Mouse (Mus musculus): Measurements from ENCODE around the gene Ugt1a7c. TPM values are rescaled to one million over a fixed set of nuclear protein-coding genes. Genes with fewer than 3 reads are reported as not detected.

Gene Ugt1a7c
- polyA plus RNA-seq, 1 experiment from 2014 or later: 1.0 TPM

- WGBS: 83% methylated on average over 1 of the region's 1 CpGs
Observed at GRCm38 (mm10) chr1:88213061-88213460, 118.2 kb downstream of the Ugt1a7c start.

GRCm38 (mm10) chr1:88213766-88214461 lies 119.1 kb downstream of the Ugt1a7c start:
- Histone ChIP-seq H3K9me3 (ENCODE audit: control insufficient read depth, low read length) (peaks cover 60% of the 10 kb centered on the region), H3K4me1 (replicated peaks; ENCODE audit: control insufficient read depth, insufficient read depth, low read length) (no peaks in the 10 kb centered on the region), H3K36me3 (ENCODE audit: control insufficient read depth, insufficient read depth, low read length) (no peaks in the 10 kb centered on the region), H3K4me3 (ENCODE audit: low read depth, low read length) (no peak overlapping the region), H3K9ac (ENCODE audit: low read depth, low read length) (no peak overlapping the region), H3K4me2 (replicated peaks; ENCODE audit: low read depth, low read length) (no peak overlapping the region), H3K27ac (ENCODE audit: low read depth, low read length) (no peak overlapping the region), H3K27me3 (ENCODE audit: control insufficient read depth, insufficient read depth, low read length) (no peaks in the 10 kb centered on the region)
- ATAC-seq (ENCODE audit: low FRiP score) (peak; percentile 14; the same call in 1 of the 2 replicates), DNase-seq (ENCODE audit: low spot score) (peak; percentile 6)
- 84% methylated on average over 2 of the region's 2 CpGs for WGBS

More at GRCm38 (mm10) chr1:88213061-88213460, 118.2 kb downstream of the Ugt1a7c start:
- Histone ChIP-seq H3K4me3 (ENCODE audit: low read depth, low read length) (no peak overlapping the region), H3K4me1 (replicated peaks; ENCODE audit: control insufficient read depth, insufficient read depth, low read length) (no peaks in the 10 kb centered on the region), H3K9me3 (ENCODE audit: control insufficient read depth, low read length) (peaks cover 60% of the 10 kb centered on the region), H3K9ac (ENCODE audit: low read depth, low read length) (no peak overlapping the region), H3K4me2 (replicated peaks; ENCODE audit: low read depth, low read length) (no peak overlapping the region), H3K36me3 (ENCODE audit: control insufficient read depth, insufficient read depth, low read length) (no peaks in the 10 kb centered on the region), H3K27me3 (ENCODE audit: control insufficient read depth, insufficient read depth, low read length) (no peaks in the 10 kb centered on the region), H3K27ac (ENCODE audit: low read depth, low read length) (no peak overlapping the region)
- DNase-seq (ENCODE audit: low spot score) (no peak), ATAC-seq (ENCODE audit: low FRiP score) (no peak)

GRCm38 (mm10) chr1:88214462-88214952 lies 119.6 kb downstream of the Ugt1a7c start:
- H3K4me2 ChIP-seq (replicated peaks; ENCODE audit: low read depth, low read length): no peak overlapping the region
- no peak overlapping the region for H3K27ac ChIP-seq (ENCODE audit: low read depth, low read length)
- no peaks in the 10 kb centered on the region for H3K27me3 ChIP-seq (ENCODE audit: control insufficient read depth, insufficient read depth, low read length)
- H3K9ac ChIP-seq (ENCODE audit: low read depth, low read length): no peak overlapping the region
- H3K4me3 ChIP-seq (ENCODE audit: low read depth, low read length): no peak overlapping the region
- DNase-seq (ENCODE audit: low spot score) (peak; percentile 2), ATAC-seq (ENCODE audit: low FRiP score) (no peak)
- H3K36me3 ChIP-seq (ENCODE audit: control insufficient read depth, insufficient read depth, low read length): no peaks in the 10 kb centered on the region
- no peaks in the 10 kb centered on the region for H3K4me1 ChIP-seq (replicated peaks; ENCODE audit: control insufficient read depth, insufficient read depth, low read length)
- peaks cover 60% of the 10 kb centered on the region for H3K9me3 ChIP-seq (ENCODE audit: control insufficient read depth, low read length)
- 79% methylated on average over 2 of the region's 2 CpGs for WGBS

GRCm38 (mm10) chr1:88215466-88216380 lies 120.9 kb downstream of the Ugt1a7c start:
- WGBS: 71% methylated on average over 10 of the region's 10 CpGs
- Histone ChIP-seq H3K9ac (ENCODE audit: low read depth, low read length) (no peak overlapping the region), H3K4me3 (ENCODE audit: low read depth, low read length) (no peak overlapping the region), H3K4me2 (replicated peaks; ENCODE audit: low read depth, low read length) (no peak overlapping the region), H3K36me3 (ENCODE audit: control insufficient read depth, insufficient read depth, low read length) (no peaks in the 10 kb centered on the region), H3K4me1 (replicated peaks; ENCODE audit: control insufficient read depth, insufficient read depth, low read length) (no peaks in the 10 kb centered on the region), H3K27ac (ENCODE audit: low read depth, low read length) (no peak overlapping the region), H3K9me3 (ENCODE audit: control insufficient read depth, low read length) (peaks cover 60% of the 10 kb centered on the region), H3K27me3 (ENCODE audit: control insufficient read depth, insufficient read depth, low read length) (no peaks in the 10 kb centered on the region)
- DNase-seq (ENCODE audit: low spot score): peak; percentile 7
- ATAC-seq (ENCODE audit: low FRiP score): 0 out of 2 replicates have a peak, but pooled peaks have one; percentile 0

- Histone ChIP-seq H3K36me3 (ENCODE audit: control insufficient read depth, insufficient read depth, low read length) (no peaks in the 10 kb centered on the region), H3K27me3 (ENCODE audit: control insufficient read depth, insufficient read depth, low read length) (no peaks in the 10 kb centered on the region), H3K9ac (ENCODE audit: low read depth, low read length) (no peak overlapping the region), H3K4me2 (replicated peaks; ENCODE audit: low read depth, low read length) (no peak overlapping the region), H3K4me3 (ENCODE audit: low read depth, low read length) (no peak overlapping the region), H3K9me3 (ENCODE audit: control insufficient read depth, low read length) (peaks cover 57% of the 10 kb centered on the region), H3K27ac (ENCODE audit: low read depth, low read length) (no peak overlapping the region), H3K4me1 (replicated peaks; ENCODE audit: control insufficient read depth, insufficient read depth, low read length) (no peaks in the 10 kb centered on the region)
- ATAC-seq (ENCODE audit: low FRiP score) (no peak), DNase-seq (ENCODE audit: low spot score) (peak; percentile 2)
- WGBS: 56% methylated on average over 2 of the region's 2 CpGs
Observed at GRCm38 (mm10) chr1:88216551-88216950, 121.7 kb downstream of the Ugt1a7c start.

- peak; percentile 2 for DNase-seq (ENCODE audit: low spot score)
- Histone ChIP-seq H3K9me3 (ENCODE audit: control insufficient read depth, low read length) (peaks cover 53% of the 10 kb centered on the region), H3K4me1 (replicated peaks; ENCODE audit: control insufficient read depth, insufficient read depth, low read length) (no peaks in the 10 kb centered on the region), H3K4me2 (replicated peaks; ENCODE audit: low read depth, low read length) (no peak overlapping the region), H3K36me3 (ENCODE audit: control insufficient read depth, insufficient read depth, low read length) (no peaks in the 10 kb centered on the region), H3K27me3 (ENCODE audit: control insufficient read depth, insufficient read depth, low read length) (no peaks in the 10 kb centered on the region), H3K27ac (ENCODE audit: low read depth, low read length) (no peak overlapping the region), H3K9ac (ENCODE audit: low read depth, low read length) (no peak overlapping the region), H3K4me3 (ENCODE audit: low read depth, low read length) (no peak overlapping the region)
- WGBS: 67% methylated on average over 2 of the region's 2 CpGs
- ATAC-seq (ENCODE audit: low FRiP score): no peak
Observed at GRCm38 (mm10) chr1:88217144-88217543, 122.3 kb downstream of the Ugt1a7c start.

GRCm38 (mm10) chr1:88217576-88217975 lies 122.7 kb downstream of the Ugt1a7c start:
- ATAC-seq (ENCODE audit: low FRiP score): no peak
- H3K27ac ChIP-seq (ENCODE audit: low read depth, low read length): no peak overlapping the region
- DNase-seq (ENCODE audit: low spot score): peak; percentile 4
- peaks cover 50% of the 10 kb centered on the region for H3K9me3 ChIP-seq (ENCODE audit: control insufficient read depth, low read length)
- H3K4me3 ChIP-seq (ENCODE audit: low read depth, low read length): no peak overlapping the region
- H3K36me3 ChIP-seq (ENCODE audit: control insufficient read depth, insufficient read depth, low read length): no peaks in the 10 kb centered on the region
- H3K9ac ChIP-seq (ENCODE audit: low read depth, low read length): no peak overlapping the region
- no peaks in the 10 kb centered on the region for H3K27me3 ChIP-seq (ENCODE audit: control insufficient read depth, insufficient read depth, low read length)
- no peaks in the 10 kb centered on the region for H3K4me1 ChIP-seq (replicated peaks; ENCODE audit: control insufficient read depth, insufficient read depth, low read length)
- 46% methylated on average over 3 of the region's 3 CpGs for WGBS
- no peak overlapping the region for H3K4me2 ChIP-seq (replicated peaks; ENCODE audit: low read depth, low read length)

- WGBS: 75% methylated on average over 9 of the region's 9 CpGs
- no peaks in the 10 kb centered on the region for H3K27me3 ChIP-seq (ENCODE audit: control insufficient read depth, insufficient read depth, low read length)
- DNase-seq (ENCODE audit: low spot score) (peak; percentile 4), ATAC-seq (ENCODE audit: low FRiP score) (no peak)
- no peak overlapping the region for H3K27ac ChIP-seq (ENCODE audit: low read depth, low read length)
- no peak overlapping the region for H3K9ac ChIP-seq (ENCODE audit: low read depth, low read length)
- H3K4me3 ChIP-seq (ENCODE audit: low read depth, low read length): no peak overlapping the region
- H3K4me1 ChIP-seq (replicated peaks; ENCODE audit: control insufficient read depth, insufficient read depth, low read length): no peaks in the 10 kb centered on the region
- no peak overlapping the region for H3K4me2 ChIP-seq (replicated peaks; ENCODE audit: low read depth, low read length)
- peaks cover 45% of the 10 kb centered on the region for H3K9me3 ChIP-seq (ENCODE audit: control insufficient read depth, low read length)
- no peaks in the 10 kb centered on the region for H3K36me3 ChIP-seq (ENCODE audit: control insufficient read depth, insufficient read depth, low read length)
Observed at GRCm38 (mm10) chr1:88218051-88218450, 123.2 kb downstream of the Ugt1a7c start.
